Mouse (Mus musculus) T-cell, adult 2 months (primary cell): ENCODE data around the gene Pdilt.
"Not testable (repeated sequence)": the region's sequence is repeated elsewhere in the genome, so short reads cannot be mapped to it uniquely, and the experiment has no call there.

Experiments
- DNase-seq: peaks from one replicate; pipeline ENCODE4 v3.0.0; 2022; ENCODE audit warnings: low spot score

Pdilt gene

DNA sequence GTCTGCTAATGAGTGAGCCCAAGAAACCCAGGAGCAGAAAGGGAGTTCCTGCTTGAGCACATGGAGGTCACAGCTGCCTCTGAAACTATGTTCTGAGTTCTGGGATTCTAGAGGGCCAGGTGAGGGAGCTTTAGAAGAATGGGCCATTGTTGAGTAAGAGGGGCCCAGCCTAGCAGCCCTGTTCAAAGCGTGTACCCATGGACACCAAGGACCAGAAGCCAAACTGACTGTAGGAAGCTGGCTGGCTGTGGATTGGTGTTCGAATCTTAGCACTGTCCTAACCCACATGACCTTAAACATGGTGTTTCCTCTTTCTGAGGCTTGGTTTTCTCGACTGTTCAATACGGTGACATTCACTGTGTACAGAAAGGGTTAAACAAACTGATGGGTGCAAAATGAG, at the start of gene Pdilt:
Gene Pdilt, minus strand, starts transcription at position 101 of the 400 bp plus-strand sequence.
- no peak for DNase-seq

DNA sequence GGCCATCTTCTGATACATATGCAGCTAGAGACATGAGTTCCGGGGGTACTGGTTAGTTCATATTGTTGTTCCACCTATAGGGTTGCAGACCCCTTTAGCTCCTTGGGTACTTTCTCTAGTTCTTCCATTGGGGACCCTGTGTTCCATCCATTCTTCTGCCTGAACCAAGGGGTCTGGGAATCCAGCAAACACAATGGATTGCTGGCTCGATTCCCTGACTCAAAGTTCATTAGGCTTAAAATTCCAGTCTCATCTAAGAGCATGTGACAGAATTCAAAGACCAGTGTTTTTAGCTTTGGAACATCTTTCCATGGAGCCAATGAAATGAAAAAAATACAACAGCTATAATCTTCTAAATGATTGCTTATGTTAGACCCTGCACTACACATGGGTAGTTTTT, 39.2 kb upstream of the Pdilt start:
- DNase-seq: not testable (repeated sequence)

DNA sequence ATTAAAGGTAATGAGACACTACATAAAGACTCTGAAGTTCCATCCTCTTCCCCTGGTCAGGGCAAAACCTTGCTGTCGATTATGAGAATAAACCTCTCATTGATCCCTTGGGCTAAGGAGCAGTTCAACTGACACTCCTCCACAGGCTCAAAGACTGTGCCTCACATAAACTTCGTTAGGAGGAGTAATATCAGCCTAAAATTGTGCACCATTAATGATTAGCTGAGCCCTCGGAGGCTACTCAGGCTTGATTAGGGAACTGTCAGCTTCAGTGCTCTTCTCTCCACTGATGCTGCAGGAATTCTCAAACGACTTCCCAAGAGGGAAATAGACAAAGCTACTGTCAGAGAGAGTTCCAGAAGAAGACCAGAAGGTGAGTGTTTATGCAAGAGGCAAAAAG, 38.2 kb upstream of the Pdilt start:
- DNase-seq: no peak

DNA sequence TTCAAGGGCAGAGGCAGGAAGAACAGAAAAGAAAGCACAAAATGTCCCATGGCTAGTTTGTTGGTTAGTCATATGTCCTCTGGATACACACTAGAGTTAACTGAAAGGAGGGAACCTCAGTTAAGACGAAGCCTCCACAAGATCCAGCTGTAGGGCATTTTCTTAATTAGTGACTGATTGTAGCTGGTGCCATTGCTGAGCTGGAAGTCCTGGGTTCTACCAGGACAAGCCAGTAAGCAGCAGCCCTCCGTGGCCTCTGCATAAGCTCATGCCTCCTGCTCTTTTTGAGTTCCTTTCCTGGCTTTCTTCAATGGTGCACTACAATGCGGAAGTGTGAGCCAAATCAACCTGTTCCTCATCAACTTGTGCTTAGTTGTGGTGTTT, 37.2 kb upstream of the Pdilt start:
- no peak for DNase-seq

DNA sequence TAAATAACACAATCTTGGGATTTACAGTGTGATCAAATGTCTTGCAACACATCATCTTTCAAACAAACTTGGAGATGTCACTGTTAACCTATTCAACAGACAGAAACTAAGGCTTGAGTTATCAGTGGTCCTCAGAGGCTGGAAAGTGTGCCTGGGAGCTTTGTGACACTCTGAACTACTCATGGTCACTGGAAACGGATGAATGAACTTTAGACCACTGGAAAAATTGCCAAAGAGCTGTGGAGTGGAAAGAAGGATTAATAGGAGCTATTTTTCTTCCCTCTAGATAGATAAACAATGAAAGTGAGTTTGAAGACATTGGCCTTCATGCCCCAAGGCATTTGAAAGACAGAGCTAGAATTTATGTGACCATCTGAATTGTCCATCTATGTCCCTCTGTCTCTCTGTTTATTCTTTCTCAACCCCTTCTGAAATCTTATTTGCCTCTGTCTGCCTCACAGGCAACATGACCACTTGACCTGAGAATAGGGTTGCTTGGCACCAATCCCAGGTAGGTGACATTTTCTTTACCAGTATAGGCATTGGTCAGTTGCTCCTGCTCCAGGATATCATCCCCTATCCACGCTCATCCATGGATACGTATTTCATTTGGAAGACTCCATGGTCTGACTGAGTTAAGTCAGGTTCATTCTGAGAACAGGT, 36.6 kb upstream of the Pdilt start:
- DNase-seq: no peak

DNA sequence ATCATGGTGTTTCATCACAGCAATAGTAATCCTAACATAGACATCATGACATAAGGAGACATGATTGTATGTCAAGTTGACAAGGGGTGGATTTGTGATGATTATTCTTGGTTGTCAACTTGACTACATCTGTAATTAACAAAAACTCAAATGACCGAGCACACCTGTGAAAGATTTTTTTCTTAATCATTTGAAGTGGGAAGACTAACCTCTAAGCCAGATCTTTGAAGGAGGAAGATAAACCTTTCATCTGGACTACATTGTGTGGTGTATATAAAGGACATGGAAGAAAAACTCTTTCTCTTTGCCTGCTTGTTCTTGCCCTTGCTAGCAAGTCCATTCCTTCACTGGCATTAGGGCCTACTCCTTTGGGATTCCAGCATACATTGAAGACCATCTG, 30.8 kb upstream of the Pdilt start, which contains the start of gene Acsm2:
Gene Acsm2, plus strand, starts transcription at position 301 of the 400 bp plus-strand sequence.
- no peak for DNase-seq

DNA sequence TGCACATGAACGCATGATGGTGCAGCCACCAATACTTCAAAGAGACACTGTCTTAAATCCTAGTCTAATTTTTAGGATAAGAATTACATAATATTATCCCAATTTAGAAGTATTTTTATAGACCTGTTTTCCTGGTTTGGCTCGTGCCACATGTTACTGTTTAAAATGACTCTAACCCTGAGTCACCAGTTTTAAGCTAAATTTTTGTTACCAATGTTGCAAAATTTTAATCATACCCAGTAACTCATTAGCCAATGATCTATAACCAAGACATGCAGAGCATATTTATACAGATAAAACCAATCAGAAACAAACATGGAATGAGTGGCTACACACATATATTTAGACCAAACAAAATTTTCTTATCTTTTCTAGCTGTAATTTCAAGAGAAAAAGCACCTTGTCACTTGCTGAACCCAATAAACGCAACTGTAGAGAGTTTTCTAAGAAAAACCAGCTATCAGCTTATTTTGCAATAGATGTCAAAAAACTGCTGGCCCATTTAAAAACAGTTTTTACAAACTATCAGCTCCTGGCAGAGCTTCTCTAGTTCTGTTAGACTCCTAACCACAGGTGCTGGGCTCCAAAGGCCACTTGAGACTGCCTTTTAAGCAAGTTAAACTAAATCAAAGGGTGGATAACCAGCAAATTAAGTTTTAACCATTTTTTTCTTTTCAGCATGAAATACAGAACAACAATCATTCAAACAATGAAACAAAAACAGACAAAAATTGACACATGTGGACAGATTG, 27.4 kb upstream of the Pdilt start:
- DNase-seq: no peak

DNA sequence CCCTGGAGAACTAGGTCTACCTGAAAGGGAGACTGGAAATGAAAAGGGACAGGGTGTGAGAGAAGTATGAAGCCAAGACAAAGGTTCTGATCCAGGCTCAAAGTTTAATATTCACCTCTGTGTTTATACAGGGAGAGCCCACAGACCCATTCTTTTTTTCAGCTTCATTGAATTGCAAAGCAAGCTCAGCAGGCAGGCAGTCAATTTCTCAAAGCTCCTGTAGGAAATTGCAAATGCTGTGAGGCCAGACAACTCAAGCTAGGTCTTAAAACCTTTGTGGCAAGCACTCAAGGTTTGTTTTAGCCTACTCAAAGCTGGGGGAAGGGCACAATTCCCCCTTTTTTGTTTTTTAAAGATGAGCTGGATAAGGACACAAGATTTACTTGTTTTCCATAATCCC, 22.3 kb upstream of the Pdilt start:
- no peak for DNase-seq

DNA sequence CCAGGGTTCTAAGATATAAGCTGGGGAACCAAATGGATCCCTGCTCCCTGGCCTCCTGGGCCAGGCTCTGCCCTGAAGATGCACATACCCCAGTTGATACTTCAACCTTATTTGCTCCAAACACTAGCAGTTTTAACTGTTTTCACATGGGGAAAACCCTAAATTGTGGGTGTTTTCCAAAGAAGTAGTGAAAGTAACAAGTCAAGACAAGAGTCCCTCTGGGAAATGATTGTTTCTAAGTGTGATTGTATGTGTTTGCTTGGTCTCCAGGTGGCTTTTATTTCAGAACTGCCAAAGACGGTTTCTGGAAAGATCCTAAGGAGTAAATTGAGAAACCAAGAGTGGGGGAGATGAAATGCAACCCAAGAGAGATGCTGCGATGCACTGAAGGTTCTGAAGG, 19.2 kb upstream of the Pdilt start:
- DNase-seq: no peak

DNA sequence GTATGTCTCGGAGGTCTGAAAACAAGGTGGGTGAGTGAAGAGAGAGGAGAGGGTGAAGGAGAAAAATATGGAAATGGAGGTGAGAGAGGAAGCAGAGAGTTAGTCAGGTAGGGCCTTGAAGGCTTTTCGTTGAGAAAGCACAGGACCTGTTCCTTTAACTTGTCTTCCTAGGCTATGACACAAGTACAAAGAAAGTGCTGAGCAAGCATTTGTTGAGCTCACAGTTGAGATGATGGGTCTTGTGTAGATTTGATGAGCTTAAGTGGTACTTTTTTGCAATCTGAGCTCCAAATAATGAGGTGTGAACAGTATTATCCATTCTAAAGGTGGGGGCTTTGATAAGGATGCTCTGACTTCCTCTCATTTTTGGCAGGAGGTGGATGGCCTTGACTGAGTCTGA, 11.1 kb upstream of the Pdilt start:
- DNase-seq: no peak

DNA sequence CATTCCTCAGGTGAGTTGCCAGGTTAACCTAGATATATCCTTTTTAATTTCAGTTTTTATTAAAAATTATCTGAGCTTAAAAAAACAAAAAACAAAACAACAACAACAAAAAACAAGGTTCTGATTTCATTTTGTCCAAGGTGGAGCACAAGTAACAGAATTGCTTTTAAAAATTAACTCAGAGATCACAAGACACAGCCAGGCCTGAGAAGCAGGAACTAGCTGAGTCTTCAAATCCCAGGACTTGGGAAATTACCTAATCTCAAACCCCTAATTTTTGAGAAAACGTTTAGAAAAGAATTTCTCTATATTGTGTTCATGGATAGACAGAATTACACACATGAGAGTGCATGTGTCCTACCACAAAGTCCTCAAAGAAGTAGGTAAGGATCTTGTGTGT, 9.6 kb upstream of the Pdilt start:
- no peak for DNase-seq

DNA sequence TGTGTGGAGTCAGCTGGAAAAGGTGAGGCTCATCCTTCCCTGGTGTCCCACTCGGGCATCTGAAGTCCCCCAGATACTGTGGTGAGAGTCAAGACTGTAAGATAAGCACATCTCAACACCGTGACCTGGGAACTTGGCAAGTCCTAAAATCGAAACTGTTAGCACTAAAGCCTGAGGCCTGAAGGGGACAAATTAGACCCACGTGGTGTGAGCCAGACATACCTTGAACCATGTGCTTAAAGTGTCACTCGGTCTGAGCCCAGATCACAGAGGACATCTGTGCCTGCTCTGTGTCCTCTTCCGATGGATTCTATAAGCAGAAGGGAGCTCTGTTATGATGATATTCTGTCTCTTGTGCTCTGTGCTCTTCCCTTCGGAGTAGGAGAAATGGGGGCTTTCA, 5.3 kb upstream of the Pdilt start:
- DNase-seq: no peak

DNA sequence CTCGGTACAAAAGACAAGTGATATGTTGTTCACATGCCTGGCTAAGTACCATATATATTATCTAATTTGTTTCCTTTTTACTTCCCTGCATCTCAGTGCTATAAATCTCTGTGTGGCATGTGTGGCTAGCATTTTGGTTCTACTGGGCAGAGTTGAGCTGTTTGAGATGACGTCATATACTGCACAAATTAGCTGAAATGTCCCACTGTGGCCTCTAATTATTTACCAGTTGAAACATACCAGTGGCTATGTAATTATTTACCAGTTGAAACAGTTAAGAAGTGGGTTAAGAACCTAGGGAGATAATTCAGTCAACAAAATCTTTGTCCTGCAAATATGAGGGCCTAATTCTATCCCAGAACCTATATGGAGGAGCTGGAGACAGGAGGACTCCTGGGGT, 4.3 kb upstream of the Pdilt start:
- no peak for DNase-seq

DNA sequence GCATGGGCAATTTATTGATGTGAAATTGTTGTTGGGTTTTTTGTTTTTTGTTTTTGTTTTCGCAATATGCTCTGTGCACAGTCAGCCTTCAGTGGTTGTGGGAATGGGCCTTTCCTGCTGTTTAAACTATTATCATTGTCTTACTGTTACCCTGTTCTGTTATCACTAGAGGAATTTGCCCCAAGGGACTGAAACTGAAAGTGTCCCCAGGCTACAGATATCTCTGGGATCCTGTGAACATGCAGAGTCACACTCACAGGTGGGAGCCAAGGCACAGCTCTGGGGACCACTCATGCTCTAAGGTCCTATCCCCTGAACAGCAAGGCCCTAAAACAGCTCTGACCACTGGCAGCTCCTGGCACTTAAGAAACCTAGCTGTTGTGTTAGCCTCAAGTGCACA, 3.8 kb upstream of the Pdilt start:
- no peak for DNase-seq

DNA sequence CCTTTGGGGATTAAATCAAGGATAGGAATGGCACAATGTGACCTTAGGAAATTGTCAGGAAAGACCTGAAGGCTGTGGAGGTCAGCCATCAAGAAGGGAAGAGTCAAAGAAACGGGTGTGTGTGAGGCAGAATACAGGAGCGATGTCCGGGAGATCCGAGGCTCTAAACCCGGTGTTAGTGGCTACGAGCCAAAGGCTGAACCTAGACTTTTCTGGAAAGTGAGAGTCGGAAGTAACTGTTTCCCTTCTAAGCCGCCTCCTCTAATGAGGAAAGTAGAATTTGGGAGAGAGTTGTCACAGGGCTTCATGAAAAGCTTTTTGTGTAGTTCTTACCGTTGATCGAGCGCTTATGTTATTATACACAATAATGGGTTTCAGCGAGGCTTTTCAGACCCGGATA, 3.2 kb upstream of the Pdilt start:
- DNase-seq: no peak

DNA sequence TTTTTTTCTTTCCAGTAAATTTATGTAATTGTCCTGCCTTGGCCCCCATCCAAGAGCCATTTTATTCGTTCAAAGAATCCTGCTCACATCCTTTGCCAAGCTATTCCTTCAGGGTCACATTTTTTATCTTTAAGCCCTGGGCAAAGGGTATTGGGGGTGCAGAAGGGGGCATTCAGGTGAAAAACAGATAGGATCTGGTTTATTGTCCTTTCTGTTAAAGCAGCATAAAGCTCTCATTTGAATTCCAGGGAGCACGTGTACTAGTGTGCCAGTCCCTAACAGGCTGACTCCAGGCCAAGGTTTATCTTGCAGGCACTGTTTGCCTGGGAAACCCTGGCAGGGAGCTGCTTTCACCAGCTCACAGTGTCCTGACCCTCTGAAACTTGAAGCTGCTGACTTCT, 2.6 kb upstream of the Pdilt start:
- DNase-seq: no peak

DNA sequence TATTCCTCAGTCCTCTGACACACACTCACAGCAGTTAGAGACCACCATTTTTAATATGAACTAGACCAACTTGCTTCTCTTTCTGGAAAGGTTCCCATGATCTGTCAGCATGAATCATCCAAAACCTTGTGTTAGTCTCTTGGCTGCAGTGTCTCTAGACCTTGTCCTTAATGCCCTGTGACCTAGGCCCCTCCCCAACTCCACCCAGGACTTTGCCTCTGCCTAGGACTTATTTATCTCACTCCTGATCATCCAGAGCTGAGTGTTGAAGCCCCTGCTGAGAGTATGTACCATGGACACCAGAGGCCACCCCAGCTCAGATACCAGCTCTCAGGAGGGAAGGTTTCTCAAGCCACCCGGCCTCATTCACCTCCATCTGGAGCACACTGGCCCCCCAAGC, 904 bp downstream of the Pdilt start:
- DNase-seq: no peak

DNA sequence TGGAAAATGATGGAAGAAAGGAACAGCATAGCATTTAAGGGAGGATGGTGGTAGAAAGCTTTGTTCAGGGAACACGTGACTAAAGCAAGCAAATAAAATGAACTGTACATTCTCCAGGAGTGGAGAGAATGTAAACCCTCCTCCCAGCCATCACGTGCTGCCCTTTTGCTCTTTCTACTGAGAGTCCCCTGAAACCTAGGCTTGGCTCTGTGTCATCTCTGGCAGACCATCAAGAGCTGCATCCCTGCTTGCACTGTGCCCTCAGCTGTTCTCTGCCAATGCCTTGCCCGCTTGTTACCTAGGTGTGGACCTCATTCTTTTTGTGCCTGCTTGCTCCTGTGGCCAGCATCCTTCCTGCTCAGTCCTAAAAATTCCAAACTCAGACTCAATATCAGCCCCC, 1.5 kb downstream of the Pdilt start:
- no peak for DNase-seq

DNA sequence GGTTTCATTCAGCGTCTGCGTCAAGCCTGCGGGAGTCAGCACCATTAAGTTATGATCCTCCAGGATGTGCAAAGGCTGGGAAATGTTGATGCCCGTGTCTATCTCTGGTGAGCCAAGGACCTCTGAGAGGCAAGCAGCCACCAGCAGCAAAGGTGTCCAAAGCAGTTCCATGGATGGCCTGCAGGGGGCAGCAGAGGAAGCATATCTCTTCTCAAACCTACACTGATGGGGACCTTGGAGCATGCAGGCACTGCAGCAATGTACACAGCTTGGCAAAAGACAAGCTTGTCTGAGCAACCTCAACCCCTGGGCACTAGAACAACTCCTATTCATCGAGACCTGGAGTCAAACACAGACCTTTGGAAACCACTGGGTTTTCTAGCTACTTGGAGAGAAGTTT, 3.6 kb downstream of the Pdilt start:
- DNase-seq: no peak

DNA sequence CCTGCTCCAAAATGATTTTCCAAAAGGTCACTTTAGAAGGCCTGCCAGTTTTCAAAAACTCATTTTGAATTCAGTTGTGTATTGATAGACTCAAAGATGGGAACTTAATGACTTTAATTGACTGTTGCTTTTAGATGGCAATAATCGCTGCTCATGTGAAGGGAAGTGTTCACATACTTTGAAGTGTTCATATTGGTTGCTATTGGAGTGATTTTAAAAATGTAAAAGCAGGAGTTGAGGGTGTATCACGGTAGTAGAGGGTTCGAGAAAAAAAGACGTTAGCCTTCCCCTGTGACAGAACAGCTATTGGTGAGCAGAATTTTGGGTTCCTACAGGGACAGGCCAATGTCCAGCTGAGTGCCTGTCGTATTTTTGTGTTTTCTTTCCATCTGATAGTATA, 4.1 kb downstream of the Pdilt start, which contains the start of gene Acsm5:
Gene Acsm5, plus strand, starts transcription at position 301 of the 400 bp plus-strand sequence.
- DNase-seq: no peak

DNA sequence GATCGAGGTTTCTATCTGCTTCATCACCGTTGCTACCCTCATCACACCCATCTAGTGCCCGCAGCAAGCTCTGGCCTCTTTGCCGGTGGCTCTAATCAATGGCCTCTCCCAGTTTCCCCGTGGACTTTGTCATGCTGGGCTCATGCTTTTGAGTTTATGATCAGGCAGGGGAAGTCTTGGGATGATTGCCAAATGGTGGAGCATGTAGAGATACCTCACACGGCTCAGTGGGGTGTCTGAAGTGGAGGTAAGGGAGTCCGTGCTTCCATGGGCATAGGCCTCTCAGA, 7.1 kb downstream of the Pdilt start:
- DNase-seq: no peak

DNA sequence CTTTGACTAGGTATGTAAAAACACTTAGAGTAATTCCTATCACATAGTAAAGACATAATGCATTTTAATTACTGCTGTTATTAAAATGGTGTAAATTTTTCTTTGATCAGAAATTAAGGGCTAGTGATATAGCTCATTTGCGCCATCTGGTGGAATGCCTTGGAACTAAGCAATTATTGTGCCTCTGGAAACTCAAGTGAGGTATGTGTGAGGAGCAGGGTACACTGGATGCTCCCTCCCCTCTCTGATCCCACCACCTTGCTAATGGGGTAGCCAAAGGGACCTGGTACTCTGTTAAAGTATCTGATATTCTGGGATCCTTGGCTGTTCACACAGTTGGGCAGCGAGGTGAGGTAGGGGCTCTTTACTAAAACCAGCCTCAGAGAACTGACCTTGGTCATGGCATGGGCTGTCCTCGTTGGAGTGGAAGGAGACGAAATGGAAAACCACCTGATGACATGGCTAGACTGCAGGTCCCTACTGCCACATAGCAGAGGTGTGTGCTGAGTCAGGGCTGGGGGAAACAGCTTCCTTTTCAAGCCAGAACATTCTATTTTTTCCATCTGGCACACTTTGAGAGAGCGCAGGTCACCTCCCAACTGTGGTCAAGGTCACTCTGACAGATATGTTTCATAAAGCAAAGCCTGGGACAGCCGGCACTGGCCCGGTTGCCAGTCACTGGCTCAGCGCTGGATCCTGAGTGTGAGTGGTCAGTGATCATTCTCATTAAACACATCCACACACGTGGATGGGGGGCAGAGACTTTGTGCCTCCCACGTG, 7.6 kb downstream of the Pdilt start:
- DNase-seq: no peak

DNA sequence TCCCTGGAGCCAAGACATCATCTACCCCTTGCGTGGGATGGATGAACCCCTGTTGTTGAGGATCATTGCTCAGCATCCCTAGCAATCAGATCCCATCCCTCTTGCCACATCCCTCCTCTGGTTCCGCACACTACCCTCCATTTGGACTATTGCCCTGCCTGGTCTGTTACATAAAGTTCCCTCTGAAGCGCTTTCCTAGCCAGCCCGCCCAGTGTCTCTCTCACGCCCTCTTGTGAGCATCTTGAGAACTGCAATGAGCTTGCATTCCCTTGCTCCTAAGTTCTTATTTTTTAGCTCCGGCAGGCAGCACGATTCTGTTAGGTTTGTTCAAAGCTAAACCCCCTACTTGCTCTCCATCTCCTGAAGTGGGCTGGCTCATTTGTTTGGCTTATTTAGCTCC, 10.2 kb downstream of the Pdilt start:
- DNase-seq: no peak
